Mouse (Mus musculus): Measurements from ENCODE around the gene Kdelr1. TPM values are rescaled to one million over a fixed set of nuclear protein-coding genes. Genes with fewer than 3 reads are reported as not detected.
A peak's percentile ranks its signal among the peaks of the same experiment; 100 is the strongest.

The Kdelr1 gene
- total and polyA plus RNA-seq, 3 experiments = 42.3 to 60.6 TPM; not detected in 1

DNA sequence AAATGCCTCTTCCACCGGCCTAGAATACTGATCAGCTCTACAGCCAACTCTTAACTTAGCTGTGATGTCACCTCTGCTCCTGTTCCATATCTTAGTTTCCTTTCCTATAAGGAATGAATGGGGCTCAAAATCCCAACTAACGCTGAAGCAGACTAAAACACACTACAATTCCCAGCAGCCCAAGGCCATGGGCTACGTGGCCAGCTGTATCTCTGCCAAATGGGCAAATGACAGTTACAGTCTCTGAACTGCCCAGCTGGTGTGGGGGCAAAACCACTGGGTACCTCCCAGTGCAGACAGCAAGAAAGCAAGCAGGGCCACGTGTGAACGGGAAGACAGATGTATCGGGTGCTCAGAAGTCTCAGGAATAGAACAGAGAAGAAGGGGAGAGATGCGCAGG, 45.9 kb upstream of the Kdelr1 start:
- TF ChIP-seq TBP (IDR thresholded peaks at IDR 0.05; ENCODE audit: low read depth, low read length) = no peak
- no peak for TF ChIP-seq POLR2AphosphoS5 (IDR thresholded peaks at IDR 0.05; ENCODE audit: borderline replicate concordance, low read depth, low read length)
- TF ChIP-seq EP300 (IDR thresholded peaks at IDR 0.05; ENCODE audit: low read depth in 1 of 2, low read length in 2 of 2) = no peak
- no peak for DNase-seq (ENCODE audit: low read depth, low spot score)
- H3K27me3 ChIP-seq (ENCODE audit: control insufficient read depth in 1 of 2, insufficient read depth in 2 of 2, low read length in 2 of 2) = no peaks in the 10 kb centered on the region
- no peaks in the 10 kb centered on the region for H3K9me3 ChIP-seq (replicated peaks; ENCODE audit: insufficient read depth, low read length)
- H3K4me3 ChIP-seq (ENCODE audit: control insufficient read depth in 1 of 2, insufficient read depth in 1 of 2, low read depth in 2 of 2, low read length in 2 of 2) = no peak overlapping the region
- H3K4me1 ChIP-seq (ENCODE audit: control insufficient read depth in 1 of 2, insufficient read depth in 2 of 2, low read length in 2 of 2) = peaks cover 0 to 13% of the 10 kb centered on the region in 2 experiments; a peak in 3 of 4 replicates
- peaks cover 22% of the 10 kb centered on the region for H3K79me2 ChIP-seq (ENCODE audit: control insufficient read depth, insufficient read depth, low read length, poor library complexity)
- no peak overlapping the region for H3K9ac ChIP-seq (ENCODE audit: control insufficient read depth, low read depth, low read length, poor library complexity, severe bottlenecking)
- peaks cover 6 to 11% of the 10 kb centered on the region in 2 experiments for H3K36me3 ChIP-seq (ENCODE audit: control insufficient read depth in 1 of 2, insufficient read depth in 2 of 2, low read length in 2 of 2)
- no peak overlapping the region for H3K27ac ChIP-seq (ENCODE audit: control insufficient read depth, low read depth, low read length)

DNA sequence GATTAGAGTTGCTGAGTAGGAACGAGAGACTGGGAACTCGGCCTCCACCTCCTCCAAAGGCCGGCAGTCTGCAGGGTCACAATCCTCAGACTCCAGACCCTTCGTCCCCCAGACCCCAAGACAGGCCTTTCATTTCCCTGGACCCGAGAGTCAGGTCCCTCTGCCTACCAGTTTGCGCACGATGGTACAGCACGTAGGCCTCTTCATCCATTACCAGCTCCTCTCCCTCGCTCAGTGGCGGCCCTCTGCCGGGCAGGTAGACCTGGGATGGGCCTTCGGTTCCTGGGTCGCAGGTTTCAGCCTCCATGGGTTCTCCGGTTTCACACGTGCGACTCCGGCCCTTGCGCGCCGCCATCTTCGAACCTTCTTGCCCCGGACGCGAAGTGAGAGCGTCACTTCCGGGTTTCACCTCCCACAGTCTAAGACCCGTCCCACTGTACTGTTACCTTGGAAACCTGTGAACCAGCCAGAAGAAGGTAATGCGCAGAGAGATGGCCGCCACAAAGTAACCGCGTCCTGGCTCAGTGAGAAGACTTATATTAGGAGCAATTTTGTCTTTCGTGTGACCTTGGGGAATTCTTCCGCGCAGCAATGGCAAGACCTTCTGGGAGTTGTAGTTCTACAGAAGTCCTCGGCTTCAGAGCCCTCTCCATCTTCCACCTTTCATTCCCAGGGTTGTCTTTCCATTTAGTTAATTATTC, 42.0 kb upstream of the Kdelr1 start, which contains the start of gene Grwd1:
Gene Grwd1 (minus strand): TSS at position 518 of the 701 bp plus-strand sequence.
- H3K79me2 ChIP-seq (ENCODE audit: control insufficient read depth, insufficient read depth, low read length, poor library complexity) = peaks cover 22% of the 10 kb centered on the region
- no peaks in the 10 kb centered on the region for H3K27me3 ChIP-seq (ENCODE audit: control insufficient read depth in 1 of 2, insufficient read depth in 2 of 2, low read length in 2 of 2)
- peak within 1 kb of the TSS; percentile 91 to 95 for H3K4me3 ChIP-seq (ENCODE audit: control insufficient read depth in 1 of 2, insufficient read depth in 1 of 2, low read depth in 2 of 2, low read length in 2 of 2)
- H3K36me3 ChIP-seq (ENCODE audit: control insufficient read depth in 1 of 2, insufficient read depth in 2 of 2, low read length in 2 of 2) = peaks cover 2 to 11% of the 10 kb centered on the region in 2 experiments
- H3K9me3 ChIP-seq (replicated peaks; ENCODE audit: insufficient read depth, low read length) = no peaks in the 10 kb centered on the region
- H3K9ac ChIP-seq (ENCODE audit: control insufficient read depth, low read depth, low read length, poor library complexity, severe bottlenecking) = peak within 1 kb of the TSS; percentile 94
- DNase-seq (ENCODE audit: low read depth, low spot score) = peak; percentile 96
- peak within 1 kb of the TSS; percentile 58 for H3K27ac ChIP-seq (ENCODE audit: control insufficient read depth, low read depth, low read length)
- peaks cover 0 to 14% of the 10 kb centered on the region in 2 experiments; a peak in 3 of 4 replicates for H3K4me1 ChIP-seq (ENCODE audit: control insufficient read depth in 1 of 2, insufficient read depth in 2 of 2, low read length in 2 of 2)
- no peak for TF ChIP-seq ZNF384 (IDR thresholded peaks at IDR 0.05; ENCODE audit: low read depth, low read length)
- no peak for TF ChIP-seq RCOR1 (IDR thresholded peaks at IDR 0.05; ENCODE audit: low read depth, low read length)
- TF ChIP-seq USF2 (IDR thresholded peaks at IDR 0.05; ENCODE audit: borderline replicate concordance in 1 of 2, insufficient read depth in 1 of 2, low read depth in 1 of 2, low read length in 2 of 2) = no peak
- peak; percentile 99 for TF ChIP-seq SIN3A (IDR thresholded peaks at IDR 0.05; ENCODE audit: low read length)
- no peak for TF ChIP-seq CTCF (IDR thresholded peaks at IDR 0.05 in 2 of 3, conservative IDR thresholded peaks at IDR 0.05 in 1 of 3; ENCODE audit: control insufficient read depth in 1 of 3, insufficient read depth in 1 of 3, low read depth in 2 of 3, low read length in 3 of 3, poor library complexity in 1 of 3, severe bottlenecking in 1 of 3)
- no peak for TF ChIP-seq UBTF (IDR thresholded peaks at IDR 0.05; ENCODE audit: borderline replicate concordance, insufficient read depth, low read depth, low read length)
- no peak for TF ChIP-seq GATA1 (IDR thresholded peaks at IDR 0.05; ENCODE audit: low read depth, low read length)
- peak; percentile 43; the same call in 1 of the 2 replicates for TF ChIP-seq BHLHE40 (IDR thresholded peaks at IDR 0.05; ENCODE audit: borderline replicate concordance, low read depth, low read length)
- TF ChIP-seq USF1 (IDR thresholded peaks at IDR 0.05; ENCODE audit: low read depth, low read length) = no peak
- TF ChIP-seq TAL1 (IDR thresholded peaks at IDR 0.05; ENCODE audit: low read length) = no peak
- TF ChIP-seq ETS1 (IDR thresholded peaks at IDR 0.05; ENCODE audit: low read depth, low read length) = no peak
- TF ChIP-seq E2F4 (IDR thresholded peaks at IDR 0.05; ENCODE audit: borderline replicate concordance, low read depth, low read length) = 0 out of 2 replicates have a peak, but pooled peaks have one; percentile 42
- peak; percentile 72 to 84 for TF ChIP-seq POLR2A (IDR thresholded peaks at IDR 0.05; ENCODE audit: control insufficient read depth in 1 of 2, insufficient read depth in 1 of 2, low read depth in 1 of 2, low read length in 2 of 2, poor library complexity in 1 of 2)
- no peak for TF ChIP-seq EP300 (IDR thresholded peaks at IDR 0.05; ENCODE audit: low read depth in 1 of 2, low read length in 2 of 2)
- TF ChIP-seq MAZ (IDR thresholded peaks at IDR 0.05; ENCODE audit: low read depth, low read length) = no peak
- TF ChIP-seq HCFC1 (IDR thresholded peaks at IDR 0.05; ENCODE audit: low read depth, low read length) = peak; percentile 94
- peak; percentile 98 for TF ChIP-seq MAX (IDR thresholded peaks at IDR 0.05; ENCODE audit: low read length)
- TF ChIP-seq MAFK (IDR thresholded peaks at IDR 0.05; ENCODE audit: borderline replicate concordance, low read depth, low read length) = no peak
- no peak for TF ChIP-seq RAD21 (IDR thresholded peaks at IDR 0.05; ENCODE audit: low read depth, low read length)
- no peak for TF ChIP-seq CHD1 (IDR thresholded peaks at IDR 0.05; ENCODE audit: low read depth, low read length)
- TF ChIP-seq ZC3H11A (IDR thresholded peaks at IDR 0.05; ENCODE audit: low read depth, low read length) = no peak
- TF ChIP-seq JUND (IDR thresholded peaks at IDR 0.05; ENCODE audit: low read depth, low read length) = no peak
- peak; percentile 79 for TF ChIP-seq KAT2A (conservative IDR thresholded peaks at IDR 0.05; ENCODE audit: low read depth, low read length)
- peak; percentile 30; the same call in 1 of the 2 replicates for TF ChIP-seq TCF12 (IDR thresholded peaks at IDR 0.05; ENCODE audit: low read depth, low read length)
- peak; percentile 83 for TF ChIP-seq NELFE (IDR thresholded peaks at IDR 0.05; ENCODE audit: low read depth, low read length)
- peak; percentile 57; the same call in 1 of the 2 replicates for TF ChIP-seq TBP (IDR thresholded peaks at IDR 0.05; ENCODE audit: low read depth, low read length)
- peak; percentile 92 for TF ChIP-seq ELF1 (IDR thresholded peaks at IDR 0.05; ENCODE audit: low read depth, low read length)
- no peak for TF ChIP-seq GABPA (IDR thresholded peaks at IDR 0.05; ENCODE audit: low read depth, low read length)
- no peak for TF ChIP-seq SMC3 (IDR thresholded peaks at IDR 0.05; ENCODE audit: low read depth, low read length)
- TF ChIP-seq POLR2AphosphoS5 (IDR thresholded peaks at IDR 0.05; ENCODE audit: borderline replicate concordance, low read depth, low read length) = no peak; the same call in 1 of the 2 replicates

Measured in MEL (cell line).